Mouse (Mus musculus) B cell, adult 2 months (primary cell): ENCODE results near the gene Slc25a25.
A peak's percentile ranks its signal among the peaks of the same experiment; 100 is the strongest.

Experiments
- DNase-seq, 2 experiments: peaks; one replicate each; pipeline ENCODE4 v3.0.0; 2022

Gene Slc25a25

GRCm38 (mm10) chr2:32427720-32428119 is 23.5 kb downstream of the Slc25a25 start:
- DNase-seq: no peak

- no peak for DNase-seq
Measured at GRCm38 (mm10) chr2:32426141-32426540, 25.1 kb downstream of the Slc25a25 start.

- DNase-seq: no peak
Measured at GRCm38 (mm10) chr2:32425568-32425967, 25.7 kb downstream of the Slc25a25 start.

GRCm38 (mm10) chr2:32424796-32425195 is 26.4 kb downstream of the Slc25a25 start:
- no peak for DNase-seq

- no peak for DNase-seq
Measured at GRCm38 (mm10) chr2:32423481-32424331, 27.5 kb downstream of the Slc25a25 start.

GRCm38 (mm10) chr2:32421851-32422251 is 29.4 kb downstream of the Slc25a25 start:
- DNase-seq: no peak

- DNase-seq: no peak
Measured at GRCm38 (mm10) chr2:32420647-32421046, 30.6 kb downstream of the Slc25a25 start.

- DNase-seq: no peak
Measured at GRCm38 (mm10) chr2:32420066-32420608, 31.1 kb downstream of the Slc25a25 start.

- DNase-seq: no peak
Measured at GRCm38 (mm10) chr2:32419359-32419758, 31.9 kb downstream of the Slc25a25 start.

- no peak for DNase-seq
Measured at GRCm38 (mm10) chr2:32418430-32419151, 32.7 kb downstream of the Slc25a25 start.

- DNase-seq: no peak
Measured at GRCm38 (mm10) chr2:32417486-32417885, 33.8 kb downstream of the Slc25a25 start.

- DNase-seq: no peak
Measured at GRCm38 (mm10) chr2:32416556-32416955, 34.7 kb downstream of the Slc25a25 start.

- no peak for DNase-seq
Measured at GRCm38 (mm10) chr2:32415801-32416200, 35.4 kb downstream of the Slc25a25 start.

- DNase-seq: no peak
Measured at GRCm38 (mm10) chr2:32413936-32414335, 37.3 kb downstream of the Slc25a25 start.

- DNase-seq: no peak
Measured at GRCm38 (mm10) chr2:32412742-32413531, 38.3 kb downstream of the Slc25a25 start.

GRCm38 (mm10) chr2:32411407-32411806 is 39.8 kb downstream of the Slc25a25 start:
- no peak for DNase-seq

GRCm38 (mm10) chr2:32408429-32409424 is 42.5 kb downstream of the Slc25a25 start:
- DNase-seq: no peak

- DNase-seq: no peak
Measured at GRCm38 (mm10) chr2:32407144-32407824, 44.0 kb downstream of the Slc25a25 start.

GRCm38 (mm10) chr2:32404663-32405062 is 46.6 kb downstream of the Slc25a25 start:
- peak; percentile 97 for DNase-seq

- DNase-seq: no peak
Measured at GRCm38 (mm10) chr2:32396695-32397094, 54.5 kb downstream of the Slc25a25 start.
